Mouse (Mus musculus) cerebellum, postnatal 14 days (tissue): ENCODE measurements around the gene Runx3.

Experiments
- DNase-seq, 2 experiments: peaks; one replicate each; pipeline ENCODE4 v3.0.0; 2021; ENCODE audit warnings: mixed read lengths in 2 of 2

The Runx3 gene

DNA sequence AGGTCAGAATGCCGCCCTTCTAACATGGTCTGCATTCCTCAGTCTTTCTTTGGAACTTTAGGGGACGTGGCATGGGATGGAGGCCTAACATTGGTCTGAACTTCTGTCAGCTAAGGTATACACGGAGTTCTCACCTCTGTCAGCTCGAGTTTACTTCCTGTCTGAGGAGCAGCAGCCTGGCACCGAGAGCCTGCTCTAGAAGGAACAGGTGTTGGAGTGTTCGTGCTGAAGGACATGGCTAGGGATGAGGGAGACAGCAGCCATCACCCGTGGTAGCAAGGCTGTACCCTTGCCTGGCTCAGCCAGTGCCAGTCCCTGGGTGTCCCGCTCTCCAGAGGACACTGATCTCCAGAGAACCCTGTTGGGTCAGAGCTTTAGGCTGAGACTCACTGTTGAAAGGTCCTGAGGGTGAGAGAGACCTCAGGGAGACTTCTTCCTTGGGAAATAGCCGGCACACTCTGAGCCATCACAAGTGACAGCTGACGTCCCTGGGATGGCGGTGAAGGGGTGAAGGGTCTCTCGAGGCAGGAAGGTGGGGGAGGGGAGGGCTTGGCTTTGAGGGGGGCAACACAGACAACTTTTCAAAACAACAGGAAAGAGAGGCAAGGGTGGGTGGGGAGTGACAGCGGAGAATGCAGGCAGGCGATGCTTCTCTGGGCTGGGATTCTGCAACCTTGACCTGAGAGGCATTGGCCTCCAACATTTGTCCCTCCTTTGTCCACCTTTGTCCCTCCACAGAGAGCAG lies 4.9 kb upstream of the Runx3 start:
- no peak for DNase-seq

DNA sequence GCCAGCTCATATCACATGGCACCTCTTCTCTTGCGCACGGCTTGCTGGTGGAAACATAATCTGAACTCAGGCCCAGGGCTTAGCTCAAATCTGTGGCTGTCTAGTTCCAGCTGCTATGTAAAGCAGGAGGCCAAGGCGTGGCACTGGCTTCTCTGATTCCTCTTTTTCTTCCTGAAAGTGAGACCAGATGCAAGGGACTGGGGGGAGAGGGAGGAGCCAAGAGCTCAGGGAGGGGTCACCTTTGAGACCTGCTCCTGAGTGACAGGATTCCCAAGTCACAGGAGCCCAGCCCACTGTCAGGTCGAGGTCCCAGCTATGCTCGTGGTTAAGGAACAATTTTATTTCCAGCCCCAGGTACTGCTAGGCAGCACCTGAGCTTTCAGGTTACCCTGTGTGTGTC lies 4.1 kb upstream of the Runx3 start:
- no peak for DNase-seq

DNA sequence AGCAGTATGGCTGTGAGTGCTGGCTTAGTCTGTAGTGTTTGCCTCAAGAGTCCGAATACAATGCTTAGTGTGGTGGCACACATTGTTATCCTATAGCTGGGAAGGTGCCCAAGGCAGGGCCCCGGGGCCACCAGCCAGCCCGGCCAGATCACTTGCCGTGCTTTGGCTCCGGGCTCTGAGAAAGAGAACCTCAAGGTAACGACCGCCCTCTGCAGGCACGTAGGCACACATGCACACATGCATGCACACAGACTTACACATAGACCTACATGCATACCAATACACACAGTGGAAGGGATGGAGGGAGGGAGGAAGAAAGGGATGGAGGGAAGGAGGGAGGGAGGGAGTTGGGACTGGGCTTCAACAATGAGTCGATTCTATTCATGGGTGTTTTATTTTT lies 2.6 kb upstream of the Runx3 start:
- DNase-seq, result no peak

DNA sequence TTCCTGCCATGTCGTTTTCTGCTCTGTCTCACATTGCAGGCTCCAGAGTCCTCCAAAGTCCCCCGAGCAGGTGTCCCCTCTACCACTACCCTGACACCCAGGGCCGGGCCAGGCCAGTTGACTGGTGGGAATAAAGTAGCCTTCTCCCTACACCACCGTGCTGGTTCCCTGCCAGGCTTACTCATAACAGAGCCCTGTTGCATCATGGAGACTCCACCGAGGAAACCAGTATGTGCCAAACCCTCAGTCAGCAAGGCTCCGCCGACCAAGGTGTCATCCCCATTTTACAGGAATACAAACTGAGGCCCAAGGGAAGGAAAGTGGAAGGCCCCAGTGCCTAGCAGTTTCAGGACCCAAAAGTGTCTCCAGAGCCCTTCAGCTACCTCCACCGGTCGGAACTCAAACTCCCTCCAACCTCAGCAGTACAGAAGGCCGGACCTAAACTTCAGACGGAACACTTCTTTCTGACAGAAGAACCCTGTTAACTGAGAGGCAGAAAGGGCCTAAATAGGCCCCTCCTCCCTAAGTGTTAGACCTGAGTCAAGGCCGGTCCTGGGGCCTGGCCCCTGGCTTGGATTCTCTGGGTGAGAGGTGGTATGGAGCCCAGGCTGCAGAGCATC lies 1.5 kb upstream of the Runx3 start:
- DNase-seq, result peak in 1 of 2 experiments; percentile 21

DNA sequence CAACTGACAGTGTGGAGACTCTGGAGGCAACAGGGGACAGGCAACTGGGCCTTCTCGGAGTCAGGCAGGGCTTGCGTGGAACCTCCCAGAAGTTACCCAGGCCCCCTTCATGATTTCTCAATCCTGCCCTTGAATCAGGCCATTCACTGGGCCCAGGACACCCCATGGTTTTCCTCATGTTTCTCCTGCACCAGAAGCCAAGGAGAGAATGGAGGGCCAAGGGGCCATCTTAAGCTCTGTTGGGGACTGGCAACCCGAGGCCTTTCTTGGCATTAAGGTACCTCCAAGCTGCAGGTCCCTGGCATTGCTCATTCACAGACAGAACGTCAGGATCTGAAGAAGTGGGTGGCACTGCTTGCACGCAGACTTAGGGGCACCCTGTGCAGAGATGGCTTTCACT lies 3.3 kb downstream of the Runx3 start:
- DNase-seq, result peak; percentile 37 to 62

DNA sequence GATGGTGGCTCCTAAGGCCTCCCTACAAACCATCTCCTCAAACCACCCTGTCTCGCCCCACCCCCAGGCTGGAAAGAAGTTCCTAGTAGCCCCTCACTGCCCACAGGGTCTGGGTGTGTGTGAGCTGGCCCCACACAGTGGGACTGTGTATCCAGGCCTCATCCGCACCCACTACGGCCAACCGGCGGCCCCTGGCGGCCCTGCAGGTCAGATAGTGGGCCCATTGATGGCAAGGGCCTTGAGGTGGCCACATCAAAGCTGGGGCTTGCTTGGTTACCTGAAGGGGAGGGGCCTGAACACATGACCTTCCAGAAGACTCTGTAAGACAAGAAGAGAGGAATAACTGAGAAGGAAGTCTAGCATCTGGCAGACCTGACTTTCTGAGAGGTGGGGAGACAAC lies 4.3 kb downstream of the Runx3 start:
- no peak for DNase-seq

DNA sequence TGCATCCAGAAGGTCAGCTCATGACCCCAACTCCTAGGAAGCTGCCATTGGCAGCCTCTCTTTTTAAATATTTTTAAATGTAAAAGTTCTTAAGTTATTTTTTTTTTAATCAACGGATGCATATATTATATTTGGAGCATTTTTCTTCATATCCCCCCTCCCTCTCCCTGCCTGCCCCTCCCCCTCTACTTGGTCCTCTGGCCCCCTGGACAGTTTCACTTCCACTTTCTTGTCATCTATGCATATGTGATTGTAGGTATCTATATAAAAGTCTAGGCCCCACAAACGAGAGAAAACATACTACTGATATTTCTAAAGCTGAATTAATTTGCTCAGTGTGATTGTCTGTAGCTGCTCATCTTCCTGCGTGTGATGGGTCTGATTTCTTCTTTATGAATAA lies 4.7 kb downstream of the Runx3 start:
- no peak for DNase-seq

DNA sequence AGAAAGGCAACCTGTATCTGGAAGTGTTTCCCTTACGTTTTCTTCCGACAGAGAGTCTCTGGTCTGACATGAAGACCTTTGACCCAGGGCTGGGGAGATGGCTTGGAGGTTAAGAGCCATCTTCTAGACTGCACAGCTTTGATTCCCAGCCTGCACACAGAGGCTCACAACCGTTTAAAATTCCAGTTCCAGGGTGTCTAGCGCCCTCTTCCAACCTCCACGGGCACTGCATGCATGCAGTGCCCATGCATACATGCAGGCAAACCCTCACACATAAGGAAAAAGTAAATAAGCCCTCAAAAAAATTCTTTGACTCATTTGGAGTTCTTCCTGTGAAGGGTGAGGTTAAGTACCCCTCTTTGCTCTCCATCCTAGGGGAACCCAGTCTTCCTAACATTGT lies 5.9 kb downstream of the Runx3 start:
- DNase-seq, result no peak

DNA sequence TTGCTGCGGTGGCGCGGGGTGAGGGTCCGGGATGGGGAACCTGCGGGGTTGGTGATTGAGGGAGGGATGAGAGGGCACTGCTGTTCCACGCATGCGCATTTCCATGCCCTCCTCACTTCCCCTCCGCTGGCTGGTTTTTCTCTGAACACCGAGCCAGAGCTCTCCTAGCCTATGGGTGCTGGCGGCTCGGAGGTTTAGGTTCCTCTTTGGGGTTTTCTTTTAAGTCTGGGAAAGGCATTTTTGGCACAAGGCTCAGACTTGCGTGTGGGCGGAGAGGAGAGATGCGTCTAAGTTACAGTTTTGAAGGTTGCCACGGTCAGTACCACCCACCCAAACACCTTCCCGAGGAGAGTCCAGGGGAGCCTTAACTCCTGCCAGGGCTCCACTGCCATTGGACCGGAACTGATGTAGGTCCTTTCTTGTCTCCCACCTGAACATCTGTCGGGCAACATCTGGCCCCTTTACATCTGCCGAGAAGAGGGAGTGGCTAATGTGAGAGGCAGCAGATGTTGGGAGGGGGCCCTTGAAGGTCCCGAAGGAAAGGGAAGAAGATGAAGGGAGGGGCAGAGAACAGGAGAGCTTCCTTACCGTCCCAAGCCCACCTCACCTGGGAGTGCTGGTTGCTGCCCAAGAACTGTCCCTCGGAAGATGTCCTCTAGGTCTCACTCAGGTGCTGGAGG lies 8.5 kb downstream of the Runx3 start:
- peak in 1 of 2 experiments; percentile 15 for DNase-seq

DNA sequence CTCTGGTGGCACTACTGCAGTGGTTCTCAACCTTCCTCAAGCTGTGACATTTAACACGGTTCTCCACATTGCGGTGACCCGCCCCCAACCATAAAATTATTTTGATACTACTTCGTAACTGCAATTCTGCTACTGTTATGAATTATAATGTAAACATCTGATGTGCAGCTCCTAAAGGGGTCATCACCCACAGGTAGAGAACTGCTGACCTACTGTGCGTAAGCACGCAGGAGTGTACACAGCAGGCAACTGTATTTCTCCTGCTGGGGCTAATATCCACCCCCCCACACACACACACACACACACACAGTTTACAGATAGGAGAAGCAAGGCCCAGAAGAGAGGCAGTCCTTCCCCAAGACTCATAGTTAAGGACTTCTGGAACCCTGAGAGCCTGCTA lies 9.7 kb downstream of the Runx3 start:
- DNase-seq, result no peak

DNA sequence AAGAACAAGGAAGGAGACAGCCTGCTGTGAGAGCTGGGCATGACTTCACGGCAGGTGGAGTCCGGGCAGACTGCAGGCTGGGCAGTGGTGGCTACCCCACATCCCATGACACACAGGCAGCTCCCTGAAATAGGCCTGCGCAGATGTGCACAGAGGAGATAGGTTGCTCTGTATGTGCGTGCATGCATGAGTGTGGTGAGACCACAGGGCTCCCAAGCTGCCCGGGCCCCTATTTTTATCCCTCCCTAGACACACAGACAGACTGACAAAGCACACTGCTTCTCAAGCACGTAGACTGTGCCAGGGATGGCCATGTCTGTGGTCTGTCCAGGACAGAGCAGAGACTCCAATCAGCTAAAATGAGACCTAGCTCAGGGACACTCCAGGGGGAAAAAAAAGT lies 10.7 kb downstream of the Runx3 start:
- DNase-seq, result no peak

DNA sequence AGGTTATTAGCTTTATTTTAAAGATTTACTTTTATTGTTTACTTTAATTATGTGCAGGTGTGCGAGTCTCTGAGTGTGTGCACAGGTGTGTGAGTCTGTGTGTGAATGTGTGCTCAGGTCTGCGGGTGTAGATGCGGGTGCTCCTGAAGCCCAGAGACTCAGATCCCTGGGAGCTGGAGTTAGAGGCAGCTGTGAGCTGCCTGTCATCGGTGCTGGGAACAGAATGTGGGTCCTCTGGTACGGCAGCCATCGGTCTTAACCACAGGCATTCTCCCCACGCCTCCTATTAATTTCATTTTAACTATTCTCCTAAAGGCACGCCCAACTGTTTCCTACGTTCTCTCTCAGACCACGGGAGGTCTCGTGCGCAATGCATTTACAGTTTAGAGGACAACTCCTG lies 12.3 kb downstream of the Runx3 start:
- DNase-seq, result no peak

DNA sequence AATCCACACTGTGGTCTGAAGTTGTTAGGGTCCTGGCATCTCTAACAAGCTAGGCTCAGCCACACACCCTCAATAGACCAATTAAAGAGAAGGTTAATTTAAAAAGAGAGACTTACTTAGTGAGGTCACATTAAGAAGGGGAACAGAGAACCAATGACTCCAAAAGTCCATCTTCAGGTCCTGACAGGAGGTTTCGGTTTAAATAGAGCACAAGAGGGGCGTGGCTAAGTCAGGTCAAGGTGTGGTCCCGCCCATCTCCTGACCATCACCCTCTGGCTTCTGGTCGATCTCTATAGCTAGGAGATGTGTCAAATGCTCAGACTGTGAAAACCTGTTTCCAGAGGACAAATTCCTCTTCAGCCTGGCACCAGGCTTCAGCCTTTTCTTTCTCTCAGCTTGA lies 13.3 kb downstream of the Runx3 start:
- DNase-seq, result no peak

DNA sequence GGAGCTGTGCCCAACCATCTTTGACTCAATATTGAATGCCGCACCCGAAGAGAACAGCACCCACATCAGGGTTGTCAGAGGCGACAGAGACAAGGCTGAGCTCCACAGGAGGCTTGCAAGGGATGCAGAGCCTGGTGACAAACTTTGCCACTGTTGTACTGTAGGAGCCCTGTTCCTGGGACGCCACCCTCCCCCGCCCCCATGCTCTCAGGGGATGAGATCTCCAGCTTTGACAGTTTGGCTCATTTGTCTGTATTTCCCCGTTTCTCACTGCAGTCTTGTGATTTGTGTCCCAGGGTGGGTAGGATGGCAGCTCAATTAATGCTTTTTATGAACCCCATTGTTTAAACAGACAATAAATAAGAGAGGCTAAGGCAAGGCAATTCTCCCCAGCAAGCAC lies 14.9 kb downstream of the Runx3 start:
- DNase-seq, result no peak

DNA sequence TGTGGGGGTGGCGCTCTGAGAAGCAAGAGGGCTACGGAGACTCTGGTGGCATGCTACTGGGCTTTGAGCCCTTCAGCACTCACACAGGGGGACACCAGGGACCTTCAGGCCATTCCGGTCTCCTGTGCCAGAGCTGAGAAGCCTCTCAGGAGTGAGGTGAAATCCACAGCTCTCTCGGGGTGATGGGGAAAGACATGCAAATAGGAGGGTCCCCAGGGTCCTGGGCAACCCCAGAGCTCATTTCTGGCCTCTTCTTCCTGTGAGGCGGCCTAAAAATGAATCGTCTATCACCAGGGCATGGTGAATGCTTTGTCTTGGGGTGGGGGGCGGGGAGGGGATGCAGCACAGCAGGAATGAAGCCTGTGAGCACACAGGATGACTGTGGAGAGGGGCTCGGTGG lies 15.8 kb downstream of the Runx3 start:
- DNase-seq, result no peak

DNA sequence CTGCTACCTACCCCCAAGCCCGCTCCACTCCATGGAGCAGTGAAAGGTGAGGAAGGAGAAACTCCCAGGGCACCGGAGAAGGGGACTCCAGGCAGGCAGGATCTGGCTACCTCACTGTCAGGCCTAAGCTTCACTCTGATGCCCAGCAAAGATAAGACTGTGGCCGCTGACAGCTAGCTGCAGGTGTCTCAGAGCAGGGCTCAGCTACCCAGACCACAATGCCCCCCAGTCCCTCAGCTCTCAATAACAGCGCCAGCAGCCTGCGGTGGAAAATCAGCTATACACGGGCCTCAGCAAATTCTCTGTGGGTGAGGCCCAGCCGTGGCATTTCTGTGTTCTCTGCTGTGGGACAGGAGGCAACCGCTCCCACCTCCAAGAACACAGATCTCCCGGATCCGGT lies 16.2 kb downstream of the Runx3 start:
- no peak for DNase-seq

DNA sequence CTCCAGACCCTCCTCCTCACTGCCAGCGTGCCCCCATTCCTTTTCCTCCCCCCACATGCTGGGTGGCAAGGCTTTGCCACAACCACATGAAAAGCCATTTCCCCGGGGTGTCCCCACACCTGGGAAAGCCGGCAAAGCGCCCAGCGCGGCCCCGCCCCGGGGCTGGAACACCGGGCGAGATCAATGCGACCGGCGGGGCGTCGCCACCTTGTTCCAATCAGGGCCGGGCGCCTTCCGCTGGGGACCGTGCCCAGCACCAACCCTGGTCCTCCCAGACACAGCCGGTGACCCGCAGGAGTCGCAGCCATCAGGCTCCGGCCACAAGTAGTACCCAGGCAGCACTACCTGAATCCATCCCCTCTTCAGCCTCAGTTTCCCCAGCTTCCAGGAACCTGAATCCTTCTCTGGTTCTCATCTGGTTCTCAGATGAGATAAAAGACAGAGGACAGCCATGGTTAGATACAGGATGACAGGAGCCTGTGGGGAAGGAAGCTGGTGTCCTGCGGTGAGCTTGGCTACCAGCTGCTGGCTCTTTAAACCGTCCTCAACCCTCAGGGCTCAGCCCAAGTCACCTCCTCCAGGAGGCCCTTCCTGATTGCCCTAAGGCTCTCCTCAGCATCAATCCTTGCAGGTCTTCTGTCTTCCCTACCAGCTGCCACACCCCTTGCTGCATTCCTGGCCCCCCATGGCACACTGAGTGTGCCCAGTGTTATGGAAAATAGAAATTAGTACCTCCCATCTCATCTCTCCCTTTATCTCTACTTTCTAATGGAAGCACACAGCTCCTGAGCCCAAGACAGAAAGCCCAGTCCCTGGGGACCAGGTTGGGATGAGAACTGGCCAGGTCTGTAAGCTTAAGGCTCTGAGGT lies 20.4 kb downstream of the Runx3 start:
- no peak for DNase-seq

DNA sequence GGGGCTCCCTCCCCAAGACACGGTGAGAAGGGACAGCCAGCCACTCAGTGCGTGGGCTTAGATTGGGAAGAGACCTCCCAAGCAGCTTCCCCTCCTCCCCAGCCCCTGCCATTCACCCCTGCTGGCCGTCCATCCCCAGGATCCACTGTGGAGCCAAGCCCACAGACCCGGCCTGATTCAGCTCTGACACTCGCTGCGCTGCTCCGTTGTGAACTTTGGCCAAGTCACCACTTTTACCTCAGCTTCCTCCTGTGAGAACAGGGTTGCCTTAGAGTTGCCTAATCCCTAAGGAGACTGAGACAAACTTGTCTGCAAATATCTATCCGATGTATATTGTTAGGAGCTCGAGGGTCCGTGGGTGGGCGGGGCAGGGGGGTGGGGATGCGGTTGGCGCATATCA lies 21.3 kb downstream of the Runx3 start:
- no peak for DNase-seq

DNA sequence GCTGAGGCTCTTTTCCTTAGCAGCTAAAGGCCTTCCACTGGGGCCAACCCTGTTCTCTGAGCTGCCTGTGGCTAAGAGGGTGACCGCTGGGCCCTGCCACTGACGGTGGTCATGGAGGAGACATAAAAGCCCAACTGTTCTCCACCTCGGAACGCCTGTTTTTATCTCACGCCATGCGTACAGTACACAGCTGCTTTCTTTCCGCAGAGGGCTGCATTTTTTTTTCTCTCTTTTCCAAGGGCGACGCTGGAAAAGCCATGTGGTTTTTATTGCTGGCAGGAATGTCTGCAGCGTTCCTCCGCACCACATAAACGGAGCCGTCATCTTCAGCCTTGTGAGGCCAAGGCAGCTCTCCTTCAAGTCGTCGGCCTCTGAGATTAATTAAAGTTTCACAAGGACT lies 26.3 kb downstream of the Runx3 start:
- DNase-seq, result no peak

DNA sequence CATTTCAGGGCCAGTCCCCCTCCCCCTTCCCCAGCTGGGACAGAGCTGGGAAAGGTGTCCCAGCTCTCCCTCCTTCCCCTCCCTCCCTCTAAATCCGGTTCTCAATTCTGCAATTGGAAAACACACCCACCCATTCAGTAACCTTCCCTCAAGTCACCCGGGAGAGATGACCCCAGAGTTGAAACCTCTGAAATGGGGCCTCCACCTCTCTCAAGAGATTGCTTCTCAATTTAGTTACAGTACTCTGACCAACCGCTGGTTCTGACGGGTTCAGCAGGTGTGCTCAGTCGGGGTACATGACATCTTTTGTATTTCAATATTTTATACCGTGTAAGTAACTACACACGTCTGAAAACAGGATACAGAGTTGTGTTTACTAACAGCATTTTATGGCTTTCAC lies 28.2 kb downstream of the Runx3 start:
- DNase-seq, result no peak

DNA sequence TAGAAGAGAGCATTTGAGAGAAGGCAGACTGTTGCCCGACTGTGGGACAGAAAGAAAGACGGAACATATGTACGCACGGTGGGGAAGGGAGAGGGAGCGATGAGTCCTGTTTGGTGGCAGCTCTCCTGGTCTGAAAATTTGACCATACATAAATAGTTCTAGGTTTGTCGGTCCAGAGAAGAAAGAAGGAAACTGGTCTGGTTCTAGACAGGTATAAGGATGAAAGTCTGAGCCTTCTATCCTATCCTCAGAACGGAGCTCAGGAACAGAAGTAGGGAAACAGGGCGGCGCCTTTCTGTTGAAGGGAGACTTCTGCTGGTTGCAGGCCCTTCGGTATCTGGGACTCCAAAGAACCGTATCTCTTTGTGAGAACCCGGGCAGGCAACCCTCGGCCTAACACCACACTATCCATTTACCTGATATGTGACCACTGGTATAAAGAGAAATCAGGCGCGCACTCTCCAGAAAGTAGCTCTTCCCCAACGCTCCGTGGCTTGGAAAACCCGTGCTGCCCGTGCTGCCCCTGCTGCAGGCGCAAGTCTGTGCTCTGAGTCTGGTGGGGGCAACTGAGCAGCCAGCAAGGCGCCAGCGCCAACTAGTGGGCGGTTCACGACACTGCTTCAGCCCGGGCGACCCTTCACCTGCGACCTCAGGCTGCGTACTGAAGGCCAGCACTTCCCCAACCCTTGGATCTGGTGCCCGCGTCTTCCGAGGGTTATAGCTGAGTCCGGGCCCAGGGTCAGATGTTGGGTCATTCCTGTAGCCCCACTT lies 29.8 kb downstream of the Runx3 start:
- peak; percentile 87 to 90 for DNase-seq
